Mouse (Mus musculus) limb, embryonic 12.5 days (tissue): ENCODE measurements around the gene Hpse2. TPM values are rescaled to one million over a fixed set of nuclear protein-coding genes. Genes with fewer than 3 reads are reported as not detected.

Source experiments
- ATAC-seq: fragments of 200-750 bp; cut with Nextera tagmentation; 2 replicates; pipeline ENCODE4 v1.8.0; 2017; ENCODE audit warnings: low read depth, moderate TSS enrichment; ENCODE audit not compliant: insufficient number of reproducible peaks, insufficient read depth, low FRiP score, low TSS enrichment
- H3K27ac ChIP-seq: fragments of 300-500 bp; sonication (generic); 2 replicates; pipeline ENCODE4 v1.5.1; 2016; ENCODE audit warnings: mild to moderate bottlenecking, moderate library complexity
- H3K27me3 ChIP-seq: fragments of 300-500 bp; sonication (generic); 2 replicates; pipeline ENCODE4 v1.6.1; 2016; ENCODE audit warnings: mild to moderate bottlenecking, moderate library complexity
- H3K36me3 ChIP-seq: fragments of 300-500 bp; sonication (generic); 2 replicates; pipeline ENCODE4 v1.6.1; 2016; ENCODE audit warnings: mild to moderate bottlenecking, moderate library complexity
- H3K4me1 ChIP-seq: fragments of 300-500 bp; sonication (generic); replicated peaks from 2 replicates; pipeline ENCODE4 v1.6.1; 2016
- H3K4me2 ChIP-seq: fragments of 300-500 bp; sonication (generic); 2 replicates; pipeline ENCODE4 v1.6.1; 2016; ENCODE audit warnings: mild to moderate bottlenecking, moderate library complexity
- H3K4me3 ChIP-seq: fragments of 300-500 bp; sonication (generic); replicated peaks from 2 replicates; pipeline ENCODE4 v1.5.1; 2016; ENCODE audit warnings: mild to moderate bottlenecking
- H3K9ac ChIP-seq: fragments of 300-500 bp; sonication (generic); replicated peaks from 2 replicates; pipeline ENCODE4 v1.6.1; 2016; ENCODE audit warnings: mild to moderate bottlenecking, moderate library complexity
- H3K9me3 ChIP-seq: fragments of 300-500 bp; sonication (generic); 2 replicates; pipeline ENCODE4 v1.6.1; 2016; ENCODE audit warnings: mild to moderate bottlenecking, moderate library complexity
- WGBS: fragments of 180-500 bp; shearing (Covaris S2); methylation state at CpG from one replicate; pipeline ENCODE4 v1.1.7; 2016; 5-methylcytosine and 5-hydroxymethylcytosine counted together
- polyA plus RNA-seq: library from polyadenylated mRNA; unstranded; fragments of >200 nt; fragmentation: Nextera tagmentation; extraction: Ambion mirVana; gene quantifications from 2 replicates; pipeline ENCODE4 v1.2.1, GENCODE M21; 2016

The Hpse2 gene
- polyA plus RNA-seq, 1 experiment from 2014 or later = 10.4 TPM

- H3K4me1 ChIP-seq = 0 out of 2 replicates have a peak, but pooled peaks cover 4% of the 10 kb centered on the region
- no peaks in the 10 kb centered on the region for H3K36me3 ChIP-seq
- H3K4me3 ChIP-seq = no peak overlapping the region
- H3K9ac ChIP-seq = no peak overlapping the region
- no peak overlapping the region for H3K27ac ChIP-seq
- H3K9me3 ChIP-seq = no peaks in the 10 kb centered on the region
- no peak overlapping the region for H3K4me2 ChIP-seq
- 28% methylated on average over 4 of the region's 4 CpGs for WGBS
- no peak for ATAC-seq
- H3K27me3 ChIP-seq = no peaks in the 10 kb centered on the region
These were observed 360.9 kb downstream of the Hpse2 start for GRCm38 (mm10) chr19:43027305-43027704.

GRCm38 (mm10) chr19:43022611-43023173, 365.5 kb downstream of the Hpse2 start:
- H3K4me3 ChIP-seq = no peak overlapping the region

DNA sequence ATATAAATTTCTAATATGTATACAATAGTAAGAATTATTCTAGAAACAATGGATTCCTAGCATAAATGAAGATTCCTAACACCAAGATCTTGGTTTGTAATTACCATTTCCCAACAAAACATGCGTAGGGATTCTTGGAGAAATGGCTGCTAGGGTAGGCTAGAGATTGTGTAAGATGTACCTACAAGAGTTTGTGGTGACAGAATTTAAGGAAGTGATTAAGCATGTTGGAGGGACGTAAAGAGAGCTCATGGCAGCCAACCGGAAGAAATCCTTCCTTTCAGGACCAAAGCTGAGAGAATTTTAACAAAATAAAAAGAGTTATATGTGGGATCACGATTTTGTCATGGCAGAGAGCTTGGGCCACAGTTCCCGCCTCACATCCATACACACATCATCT, 369.4 kb downstream of the Hpse2 start:
- no peaks in the 10 kb centered on the region for H3K36me3 ChIP-seq
- no peak for ATAC-seq
- peaks cover 11% of the 10 kb centered on the region; the same call in 1 of the 2 replicates for H3K4me1 ChIP-seq
- no peaks in the 10 kb centered on the region for H3K9me3 ChIP-seq
- no peak overlapping the region for H3K4me3 ChIP-seq
- 84% methylated on average over 5 of the region's 5 CpGs for WGBS
- no peak overlapping the region for H3K4me2 ChIP-seq
- H3K27ac ChIP-seq = no peak overlapping the region
- H3K9ac ChIP-seq = no peak overlapping the region
- no peaks in the 10 kb centered on the region for H3K27me3 ChIP-seq

More at GRCm38 (mm10) chr19:43022611-43023173, 365.5 kb downstream of the Hpse2 start:
- Histone ChIP-seq H3K9ac (no peak overlapping the region), H3K4me2 (no peak overlapping the region), H3K27me3 (no peaks in the 10 kb centered on the region), H3K4me1 (0 out of 2 replicates have a peak, but pooled peaks cover 9% of the 10 kb centered on the region), H3K36me3 (no peaks in the 10 kb centered on the region), H3K27ac (no peak overlapping the region), H3K9me3 (no peaks in the 10 kb centered on the region)
- ATAC-seq = no peak
- 61% methylated on average over 3 of the region's 3 CpGs for WGBS

DNA sequence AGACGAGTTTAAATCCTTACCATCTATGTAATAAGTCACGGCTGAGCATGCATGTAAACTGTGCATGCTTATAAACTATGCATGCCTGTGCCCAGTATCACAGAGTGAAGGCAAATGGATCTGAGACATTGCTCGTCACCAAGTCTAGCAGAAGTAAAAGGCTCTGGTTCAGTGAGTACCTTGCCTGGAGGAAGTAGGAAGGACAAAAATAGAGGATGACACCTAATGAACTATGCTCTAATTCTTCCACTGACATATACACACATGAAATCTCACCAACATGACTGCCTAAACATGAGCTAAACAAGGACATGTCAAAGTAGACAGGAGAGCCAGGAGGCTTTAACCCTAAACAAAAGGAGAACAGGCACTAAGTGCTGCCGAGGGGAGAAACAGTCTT, 391.7 kb downstream of the Hpse2 start:
- ATAC-seq = no peak
- Histone ChIP-seq H3K9me3 (no peaks in the 10 kb centered on the region), H3K27me3 (no peaks in the 10 kb centered on the region), H3K9ac (no peak overlapping the region), H3K36me3 (no peaks in the 10 kb centered on the region), H3K4me2 (no peak overlapping the region), H3K4me1 (no peaks in the 10 kb centered on the region), H3K4me3 (no peak overlapping the region), H3K27ac (no peak overlapping the region)
- 90% methylated on average over 4 of the region's 4 CpGs for WGBS

DNA sequence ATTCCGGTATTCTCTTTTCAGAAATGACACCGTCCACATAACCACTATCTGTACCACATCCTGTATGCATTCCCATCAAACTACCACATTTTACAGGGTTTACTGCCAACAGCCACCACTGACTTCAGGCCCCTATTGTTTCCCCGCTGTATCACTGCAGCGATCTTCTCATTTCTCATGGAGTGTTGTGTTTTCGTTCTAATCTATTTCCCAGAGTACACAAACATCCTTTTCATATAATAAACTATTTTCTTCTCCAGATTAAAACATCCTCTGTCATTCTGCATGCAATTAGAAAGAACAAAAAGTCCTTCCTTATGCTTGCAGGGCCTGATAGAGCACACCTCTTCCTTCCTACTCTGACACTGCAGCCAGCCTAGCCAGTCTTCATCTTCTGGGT, 399.3 kb downstream of the Hpse2 start:
- no peak for ATAC-seq
- no peaks in the 10 kb centered on the region for H3K36me3 ChIP-seq
- no peaks in the 10 kb centered on the region for H3K27me3 ChIP-seq
- 88% methylated on average over 5 of the region's 5 CpGs for WGBS
- no peaks in the 10 kb centered on the region for H3K4me1 ChIP-seq
- H3K4me3 ChIP-seq = no peak overlapping the region
- H3K9ac ChIP-seq = no peak overlapping the region
- H3K9me3 ChIP-seq = no peaks in the 10 kb centered on the region
- no peak overlapping the region for H3K4me2 ChIP-seq
- H3K27ac ChIP-seq = no peak overlapping the region

DNA sequence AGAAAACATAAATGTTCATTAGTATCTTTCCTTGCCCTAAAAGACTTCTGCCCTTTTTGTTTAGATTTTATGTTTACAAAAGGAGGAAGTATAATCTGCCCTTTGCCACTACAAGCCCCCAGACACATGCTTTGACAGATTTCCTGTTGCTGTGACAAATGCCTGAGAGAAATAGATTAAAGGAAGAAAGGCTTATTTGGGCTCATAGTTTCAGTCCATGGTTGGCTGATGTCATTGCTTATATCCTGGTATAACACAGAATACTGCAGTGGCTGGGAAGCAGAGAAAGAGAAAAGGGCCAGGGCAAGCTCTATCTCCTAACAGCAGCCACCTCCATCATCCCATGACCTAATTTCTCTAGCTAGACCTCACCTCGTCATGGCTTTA, 401.8 kb downstream of the Hpse2 start:
- H3K27me3 ChIP-seq = no peaks in the 10 kb centered on the region
- no peak for ATAC-seq
- H3K27ac ChIP-seq = no peak overlapping the region
- H3K9ac ChIP-seq = no peak overlapping the region
- no peaks in the 10 kb centered on the region for H3K36me3 ChIP-seq
- no peak overlapping the region for H3K4me3 ChIP-seq
- H3K4me2 ChIP-seq = no peak overlapping the region
- no peaks in the 10 kb centered on the region for H3K9me3 ChIP-seq
- 72% methylated on average over 1 of the region's 1 CpGs for WGBS
- H3K4me1 ChIP-seq = no peaks in the 10 kb centered on the region

- no peaks in the 10 kb centered on the region for H3K4me1 ChIP-seq
- H3K27me3 ChIP-seq = no peaks in the 10 kb centered on the region
- no peaks in the 10 kb centered on the region for H3K36me3 ChIP-seq
- no peak overlapping the region for H3K27ac ChIP-seq
- H3K9ac ChIP-seq = no peak overlapping the region
- no peak for ATAC-seq
- no peaks in the 10 kb centered on the region for H3K9me3 ChIP-seq
- WGBS = 72% methylated on average over 4 of the region's 4 CpGs
- H3K4me2 ChIP-seq = no peak overlapping the region
- H3K4me3 ChIP-seq = no peak overlapping the region
These were observed 402.5 kb downstream of the Hpse2 start for GRCm38 (mm10) chr19:42985372-42986314.

- no peak overlapping the region for H3K4me2 ChIP-seq
- 0 out of 2 replicates have a peak, but pooled peaks cover 4% of the 10 kb centered on the region for H3K9me3 ChIP-seq
- H3K9ac ChIP-seq = no peak overlapping the region
- H3K4me3 ChIP-seq = no peak overlapping the region
- no peak for ATAC-seq
- no peaks in the 10 kb centered on the region for H3K4me1 ChIP-seq
- H3K27ac ChIP-seq = no peak overlapping the region
- no peaks in the 10 kb centered on the region for H3K27me3 ChIP-seq
- 40% methylated on average over 3 of the region's 3 CpGs for WGBS
- H3K36me3 ChIP-seq = no peaks in the 10 kb centered on the region
These were observed 407.6 kb downstream of the Hpse2 start for GRCm38 (mm10) chr19:42980537-42980936.

GRCm38 (mm10) chr19:42977938-42978337, 410.2 kb downstream of the Hpse2 start:
- H3K4me1 ChIP-seq = no peaks in the 10 kb centered on the region
- no peak overlapping the region for H3K27ac ChIP-seq
- H3K36me3 ChIP-seq = no peaks in the 10 kb centered on the region
- H3K9me3 ChIP-seq = 0 out of 2 replicates have a peak, but pooled peaks cover 4% of the 10 kb centered on the region
- no peak overlapping the region for H3K4me3 ChIP-seq
- H3K4me2 ChIP-seq = no peak overlapping the region
- ATAC-seq = no peak
- no peaks in the 10 kb centered on the region for H3K27me3 ChIP-seq
- 34% methylated on average over 2 of the region's 2 CpGs for WGBS
- H3K9ac ChIP-seq = no peak overlapping the region

DNA sequence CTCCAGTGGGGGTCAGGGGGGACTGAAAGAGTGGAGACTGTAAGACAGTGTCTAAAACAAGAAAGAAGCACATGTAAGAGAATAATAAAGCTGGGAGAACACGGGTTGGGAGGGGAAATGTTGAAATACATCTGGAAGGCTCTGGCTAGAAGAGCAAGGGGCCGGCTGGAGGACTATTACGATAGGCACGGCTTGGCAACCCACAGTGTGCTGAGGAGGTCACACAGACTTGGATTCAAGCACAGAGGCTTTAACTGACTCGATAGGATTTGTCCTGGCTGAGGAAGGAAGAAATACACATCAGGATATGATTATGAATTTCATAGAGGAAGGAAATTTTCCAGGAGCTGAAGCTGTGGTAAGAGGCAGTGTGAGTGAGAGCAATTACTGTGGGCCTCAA, 414.4 kb downstream of the Hpse2 start:
- no peak overlapping the region for H3K9ac ChIP-seq
- ATAC-seq = no peak
- no peaks in the 10 kb centered on the region for H3K36me3 ChIP-seq
- H3K27ac ChIP-seq = no peak overlapping the region
- 75% methylated on average over 5 of the region's 5 CpGs for WGBS
- H3K27me3 ChIP-seq = no peaks in the 10 kb centered on the region
- H3K4me1 ChIP-seq = no peaks in the 10 kb centered on the region
- 0 out of 2 replicates have a peak, but pooled peaks cover 3% of the 10 kb centered on the region for H3K9me3 ChIP-seq
- H3K4me3 ChIP-seq = no peak overlapping the region
- H3K4me2 ChIP-seq = no peak overlapping the region

DNA sequence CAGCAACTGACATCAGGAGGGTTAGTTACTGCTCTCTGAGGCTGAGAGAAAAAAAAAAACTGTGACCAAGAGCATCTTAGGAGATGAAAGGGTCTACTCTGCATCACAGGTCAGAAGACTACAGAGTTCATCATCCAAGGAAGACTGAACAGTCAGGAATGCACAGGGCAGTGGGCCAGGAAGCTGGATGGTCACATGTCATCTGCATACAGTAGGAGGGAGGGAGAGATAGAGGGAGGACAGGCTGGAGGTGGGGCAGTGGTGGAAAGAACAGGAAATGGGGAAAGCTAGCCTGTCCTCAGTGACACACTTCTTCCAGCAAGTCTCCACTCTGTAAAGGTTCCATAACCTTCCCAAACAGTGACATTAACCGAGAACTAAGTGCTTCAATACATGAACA, 423.0 kb downstream of the Hpse2 start:
- H3K4me1 ChIP-seq = no peaks in the 10 kb centered on the region
- no peak overlapping the region for H3K4me2 ChIP-seq
- no peaks in the 10 kb centered on the region for H3K9me3 ChIP-seq
- 66% methylated on average over 1 of the region's 1 CpGs for WGBS
- no peaks in the 10 kb centered on the region for H3K36me3 ChIP-seq
- H3K4me3 ChIP-seq = no peak overlapping the region
- no peak overlapping the region for H3K27ac ChIP-seq
- no peak overlapping the region for H3K9ac ChIP-seq
- ATAC-seq = no peak
- H3K27me3 ChIP-seq = no peaks in the 10 kb centered on the region
